Mouse (Mus musculus): Measurements from ENCODE around the gene 1700029P11Rik. TPM values are rescaled to one million over a fixed set of nuclear protein-coding genes. Genes with fewer than 3 reads are reported as not detected.

1700029P11Rik gene
- polyA plus RNA-seq (2012; rRNA removed), result not detected in 2 replicates

DNA sequence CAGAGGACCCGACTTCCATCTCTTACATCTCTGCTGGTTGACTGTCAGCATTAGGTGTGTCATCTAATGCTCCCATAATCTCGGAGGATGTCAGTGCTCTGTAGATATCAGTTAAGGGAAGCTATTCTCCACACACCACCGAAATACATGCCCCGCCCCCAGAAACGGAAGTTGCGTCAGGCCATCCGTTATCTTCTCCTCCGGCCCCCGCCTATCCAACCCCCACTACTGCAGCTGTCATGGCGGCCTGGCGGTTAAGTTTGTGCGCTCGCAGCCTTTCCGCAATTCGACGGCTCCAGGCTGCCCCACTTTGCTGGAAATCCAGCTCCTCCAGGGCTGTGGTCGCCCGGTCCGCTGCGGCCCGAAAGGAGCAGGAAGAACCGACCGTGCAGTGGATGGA, at the start of gene 1700029P11Rik:
Gene 1700029P11Rik, plus strand, starts transcription at position 220 of the 400 bp plus-strand sequence.
- DNase-seq (ENCODE audit: low spot score), result no peak

DNA sequence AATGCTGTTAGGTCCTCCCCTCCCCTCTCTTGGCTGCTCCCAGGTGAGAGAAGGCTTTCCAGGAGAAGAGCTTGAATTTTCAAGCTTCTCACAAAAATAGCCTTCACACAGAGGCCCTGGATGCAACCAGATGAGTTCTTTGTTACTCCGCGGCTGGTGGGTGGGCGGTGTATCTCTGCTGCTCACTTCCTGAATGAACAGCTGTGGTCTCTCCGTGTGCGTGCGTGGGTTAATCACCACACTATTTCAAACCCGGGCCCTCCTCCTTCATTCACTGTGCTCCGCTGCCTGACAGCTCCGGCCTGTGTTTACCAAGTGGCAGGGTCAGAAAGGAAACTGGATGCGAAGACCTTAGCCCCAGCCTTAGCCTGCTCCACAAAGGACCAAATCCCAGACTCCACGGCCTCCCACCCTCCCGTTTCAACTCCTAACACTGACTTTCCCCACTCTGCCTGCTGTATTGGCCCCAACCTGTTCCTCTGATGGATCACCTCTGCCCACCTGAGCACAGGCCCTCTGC, 47.3 kb upstream of the 1700029P11Rik start:
- DNase-seq (ENCODE audit: low spot score), result no peak

DNA sequence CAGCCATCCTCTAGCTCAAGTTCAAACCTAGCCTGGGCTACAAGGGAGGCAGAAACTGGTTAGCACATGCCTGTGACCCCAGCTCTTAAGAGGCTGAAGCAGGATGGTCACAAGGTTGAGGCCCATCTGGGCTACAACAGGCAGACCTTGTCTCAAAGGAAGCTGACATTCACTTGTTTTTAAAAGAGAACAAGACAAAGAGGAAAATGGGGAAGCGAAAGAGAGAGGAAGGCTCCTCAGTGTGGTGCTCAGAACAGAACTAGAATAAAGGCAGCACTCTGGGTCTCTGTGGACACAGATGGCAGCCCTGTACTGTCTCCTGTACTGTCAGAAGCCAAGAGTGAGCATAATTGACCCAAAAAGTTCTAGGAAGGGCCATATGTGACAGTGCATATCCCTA, 46.4 kb upstream of the 1700029P11Rik start:
- DNase-seq (ENCODE audit: low spot score), result no peak

DNA sequence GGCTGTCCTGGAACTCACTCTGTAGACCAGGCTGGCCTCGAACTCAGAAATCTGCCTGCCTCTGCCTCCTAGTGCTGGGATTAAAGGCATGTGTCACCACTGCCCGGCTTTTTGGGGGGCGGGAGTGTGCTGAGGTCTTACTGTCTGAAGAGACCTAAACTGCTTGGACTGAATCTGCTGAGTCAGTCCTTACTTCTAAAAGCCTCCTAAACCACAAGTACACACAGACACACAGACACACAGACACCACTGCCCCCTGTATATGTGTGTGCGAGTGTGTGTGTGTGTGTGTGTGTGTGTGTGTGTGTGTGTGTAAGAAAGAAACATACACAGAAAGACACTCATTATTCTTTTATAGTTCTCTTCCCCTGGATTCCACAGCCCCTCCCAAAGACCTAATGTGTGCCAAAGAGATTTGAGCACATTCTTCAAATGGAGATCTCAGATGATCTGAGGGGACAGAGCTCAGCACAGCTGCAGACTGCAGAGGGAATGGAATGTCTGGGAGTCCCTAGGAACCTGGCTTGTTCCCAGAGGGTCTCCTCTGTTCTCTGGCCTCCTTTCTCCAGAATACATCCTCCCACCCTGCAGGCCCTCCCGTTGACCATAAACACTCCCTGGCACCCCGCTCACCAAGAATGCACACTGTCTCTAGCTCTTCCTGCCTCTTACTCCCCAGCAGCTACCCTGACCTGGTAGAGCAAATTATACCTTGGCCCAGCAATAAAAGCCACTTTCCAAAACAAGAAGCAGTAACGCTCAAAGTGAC, 44.3 kb upstream of the 1700029P11Rik start:
- no peak for DNase-seq (ENCODE audit: low spot score)

DNA sequence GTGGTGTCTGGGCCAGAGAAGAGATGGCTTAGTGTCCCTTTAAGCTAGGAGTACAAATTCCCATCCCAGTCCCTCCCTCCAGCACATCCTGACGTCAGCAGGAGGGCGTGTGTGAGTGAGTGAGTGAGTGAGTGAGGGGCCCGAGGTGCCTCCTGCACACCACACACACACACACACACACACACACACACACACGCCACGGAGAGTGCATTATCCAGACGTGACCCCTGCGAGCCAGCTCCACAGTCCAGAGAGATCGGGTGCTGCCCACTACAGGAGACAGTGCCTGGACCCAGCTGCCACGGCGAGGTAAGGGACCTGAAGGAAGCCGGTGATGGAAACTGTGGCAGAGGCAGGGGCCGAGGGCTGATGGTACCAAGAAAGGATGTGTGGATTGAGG, 43.7 kb upstream of the 1700029P11Rik start, which contains the start of gene Csdc2:
Gene Csdc2, plus strand, starts transcription at position 81 of the 400 bp plus-strand sequence.
- DNase-seq (ENCODE audit: low spot score), result no peak

DNA sequence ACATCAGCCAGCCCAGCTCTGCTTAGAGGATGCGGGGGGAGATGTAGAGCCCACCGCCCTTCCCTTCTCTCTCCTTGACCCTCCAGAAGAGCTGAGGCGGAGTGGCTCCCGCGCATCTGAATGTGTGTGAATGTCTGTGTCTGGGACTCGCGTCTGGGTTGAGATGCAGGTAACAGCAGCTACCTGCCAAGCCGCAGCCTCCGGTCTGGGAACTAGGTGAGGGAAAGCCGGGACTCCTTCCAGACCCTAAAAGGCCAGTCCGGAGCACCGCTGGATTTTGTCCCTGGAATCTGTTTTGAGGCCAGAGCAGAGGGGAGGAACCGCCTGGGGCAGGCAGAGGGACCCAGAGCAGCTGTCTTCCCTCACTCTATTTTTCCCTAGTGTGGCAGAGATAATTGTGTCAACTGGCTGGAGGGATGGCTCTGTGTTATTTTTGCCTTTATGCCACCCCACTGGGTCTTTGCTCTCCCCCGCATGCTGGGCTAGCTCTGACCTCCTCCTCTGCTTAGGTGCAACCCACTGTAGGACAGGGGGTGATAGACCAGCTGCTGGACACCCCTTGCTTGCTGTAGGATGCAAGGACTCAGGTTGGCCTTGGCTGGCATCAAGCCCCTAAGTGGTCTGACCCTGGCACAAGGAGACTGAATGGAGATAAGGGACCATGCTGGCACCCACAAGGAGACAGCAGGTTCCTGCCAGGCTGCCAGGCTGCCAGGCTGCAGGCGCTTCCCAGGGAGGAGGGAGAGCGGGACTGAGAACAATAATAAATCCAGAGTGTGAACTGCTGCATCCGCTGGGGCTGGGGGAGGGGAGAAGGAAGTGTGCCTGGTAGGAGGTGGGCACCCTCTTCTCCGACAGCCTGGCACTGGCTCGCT, 43.0 kb upstream of the 1700029P11Rik start:
- no peak for DNase-seq (ENCODE audit: low spot score)

DNA sequence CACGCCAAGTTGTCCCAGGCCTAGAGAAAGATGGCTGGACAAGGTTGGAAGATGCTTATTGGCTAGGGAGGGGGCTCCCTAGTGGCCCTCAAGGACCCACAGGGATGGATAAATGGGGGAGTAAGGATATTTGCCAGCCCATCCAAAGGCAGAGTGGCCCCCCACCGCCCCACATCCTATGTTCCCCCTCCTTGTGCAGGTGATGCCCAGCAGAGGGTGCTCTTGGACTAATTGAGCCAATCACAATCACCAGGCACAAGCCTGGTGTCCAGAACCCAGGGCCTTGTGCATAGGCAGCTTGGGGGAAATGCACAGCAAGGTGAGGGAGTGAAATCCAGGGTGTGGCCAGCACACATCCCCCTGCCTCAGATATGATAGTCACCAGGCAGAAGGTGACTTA, 42.1 kb upstream of the 1700029P11Rik start:
- no peak for DNase-seq (ENCODE audit: low spot score)

DNA sequence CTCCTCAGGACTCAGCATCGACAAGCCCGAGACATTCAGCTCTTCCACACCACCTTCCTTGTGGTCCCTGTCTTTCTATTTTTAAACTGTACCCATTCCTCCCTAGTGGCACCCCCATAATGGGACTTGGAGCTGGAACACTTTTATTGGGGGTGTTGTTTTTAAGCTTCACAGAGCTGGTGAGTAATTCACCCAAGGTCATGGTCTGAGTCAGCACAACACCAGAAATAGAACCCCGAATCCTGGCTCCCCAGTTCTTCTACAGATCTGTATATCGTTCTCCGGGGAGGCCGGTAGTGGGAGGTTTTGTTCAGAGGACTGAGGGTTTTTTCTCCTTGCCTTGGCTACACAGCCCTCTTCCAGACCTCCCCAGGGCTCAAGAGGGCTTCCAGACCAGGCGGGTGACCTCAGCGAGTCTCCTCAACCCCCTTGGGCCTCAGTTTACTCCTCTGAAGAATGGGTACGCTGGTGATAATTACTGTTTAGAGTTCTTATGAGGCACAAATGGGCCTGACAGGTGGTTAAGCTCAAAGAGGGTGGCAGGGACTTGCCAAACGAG, 41.1 kb upstream of the 1700029P11Rik start:
- no peak for DNase-seq (ENCODE audit: low spot score)

DNA sequence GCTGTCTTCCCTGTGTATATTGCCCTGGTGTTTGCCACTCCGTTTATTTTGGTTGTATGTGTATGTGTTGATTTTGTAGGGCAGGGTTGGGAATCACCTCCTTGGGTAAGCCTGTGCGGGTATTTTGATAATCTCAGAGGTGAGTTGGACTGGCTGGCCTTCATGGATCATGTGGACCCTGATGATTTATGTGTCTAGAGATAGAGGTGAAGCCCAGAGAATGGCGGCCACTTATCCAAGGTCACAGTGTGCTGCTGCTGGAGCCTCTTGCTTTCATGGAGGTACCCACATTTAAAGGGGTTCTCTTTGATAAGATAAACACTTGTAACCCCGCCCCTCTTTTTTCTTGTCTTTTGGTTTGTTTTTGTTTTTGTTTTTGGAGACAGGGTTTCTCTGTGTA, 40.6 kb upstream of the 1700029P11Rik start:
- DNase-seq (ENCODE audit: low spot score), result no peak

DNA sequence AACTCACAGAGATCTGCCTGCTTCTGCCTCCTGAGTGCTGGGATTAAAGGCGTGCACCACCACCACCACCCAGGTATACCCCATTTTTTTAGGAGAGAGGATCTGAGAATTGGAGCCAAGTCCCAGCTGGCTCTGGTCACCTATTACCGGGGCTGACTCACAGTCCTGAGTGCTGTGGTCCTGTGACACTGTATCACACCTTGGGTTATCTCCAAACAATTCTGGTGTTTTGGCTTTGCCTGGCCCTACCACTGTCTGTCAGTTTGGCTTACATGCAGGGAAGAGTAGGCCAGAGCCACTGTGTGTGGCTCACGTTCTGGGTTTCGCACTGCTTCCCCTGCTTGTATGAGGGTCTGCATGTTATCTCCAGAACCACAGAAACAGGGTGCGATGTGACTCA, 40.1 kb upstream of the 1700029P11Rik start:
- no peak for DNase-seq (ENCODE audit: low spot score)

DNA sequence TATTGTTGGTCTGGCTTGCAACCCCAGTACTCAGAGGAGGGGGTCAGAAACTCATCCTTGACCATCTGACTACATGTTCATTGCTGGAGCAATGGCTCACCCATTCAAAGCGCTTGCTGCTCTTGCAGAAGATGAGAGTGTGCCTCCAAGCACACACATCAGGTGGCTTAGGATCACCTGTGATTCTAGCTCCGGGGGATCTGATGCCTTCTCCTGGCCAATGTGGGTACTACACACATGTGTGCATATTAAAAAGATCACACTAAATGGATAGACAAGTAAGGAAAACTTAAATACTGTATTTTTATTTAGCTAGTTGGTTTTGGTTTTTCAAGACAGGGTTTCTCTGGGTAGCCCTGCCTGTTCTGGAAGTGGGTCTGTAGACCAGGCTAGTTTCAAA, 39.3 kb upstream of the 1700029P11Rik start:
- DNase-seq (ENCODE audit: low spot score), result no peak

DNA sequence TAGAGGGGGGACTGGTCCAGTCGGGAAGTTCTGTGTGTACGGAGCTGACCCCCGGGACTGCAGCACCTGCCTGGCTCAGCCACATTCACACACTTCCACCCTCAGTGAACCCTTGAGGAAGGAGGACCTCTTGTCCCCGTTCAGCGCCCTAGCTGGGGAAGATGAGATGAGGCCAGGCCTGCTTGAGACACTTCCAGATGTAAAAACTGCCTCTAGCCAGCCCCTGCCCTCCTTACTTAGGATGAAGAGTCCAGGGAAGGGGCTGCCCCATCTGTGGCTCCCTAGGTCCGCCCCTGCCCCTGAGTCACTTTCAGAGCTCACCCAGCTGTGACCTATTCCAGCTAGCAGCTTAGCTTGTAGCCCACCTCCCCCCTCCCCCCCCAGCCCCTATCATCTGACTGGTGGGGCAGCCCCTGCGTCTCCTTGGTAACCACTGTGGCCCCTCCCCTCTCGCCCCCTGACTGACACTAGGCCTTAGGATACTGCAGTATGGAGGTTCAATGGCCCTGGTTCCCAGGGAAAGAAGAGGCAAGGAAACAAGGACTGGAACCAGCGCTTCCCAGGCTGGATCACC, 37.1 kb upstream of the 1700029P11Rik start:
- no peak for DNase-seq (ENCODE audit: low spot score)

DNA sequence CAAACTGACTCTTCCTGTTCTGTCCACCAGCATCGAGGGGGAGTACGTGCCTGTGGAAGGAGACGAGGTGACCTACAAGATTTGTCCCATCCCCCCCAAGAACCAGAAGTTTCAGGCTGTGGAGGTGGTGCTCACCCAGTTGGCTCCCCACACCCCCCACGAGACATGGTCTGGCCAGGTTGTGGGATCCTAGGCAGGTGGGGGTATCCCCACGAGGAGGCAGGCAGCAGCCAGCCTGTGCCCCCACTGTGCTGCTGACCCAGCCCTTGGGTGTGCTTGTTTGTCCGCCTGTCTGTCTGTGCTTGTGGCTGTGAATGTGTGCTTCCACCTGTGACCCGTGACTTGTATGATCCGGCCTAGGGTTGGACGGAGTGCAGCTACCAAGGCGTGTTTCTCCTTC, 31.3 kb upstream of the 1700029P11Rik start:
- DNase-seq (ENCODE audit: low spot score), result no peak

DNA sequence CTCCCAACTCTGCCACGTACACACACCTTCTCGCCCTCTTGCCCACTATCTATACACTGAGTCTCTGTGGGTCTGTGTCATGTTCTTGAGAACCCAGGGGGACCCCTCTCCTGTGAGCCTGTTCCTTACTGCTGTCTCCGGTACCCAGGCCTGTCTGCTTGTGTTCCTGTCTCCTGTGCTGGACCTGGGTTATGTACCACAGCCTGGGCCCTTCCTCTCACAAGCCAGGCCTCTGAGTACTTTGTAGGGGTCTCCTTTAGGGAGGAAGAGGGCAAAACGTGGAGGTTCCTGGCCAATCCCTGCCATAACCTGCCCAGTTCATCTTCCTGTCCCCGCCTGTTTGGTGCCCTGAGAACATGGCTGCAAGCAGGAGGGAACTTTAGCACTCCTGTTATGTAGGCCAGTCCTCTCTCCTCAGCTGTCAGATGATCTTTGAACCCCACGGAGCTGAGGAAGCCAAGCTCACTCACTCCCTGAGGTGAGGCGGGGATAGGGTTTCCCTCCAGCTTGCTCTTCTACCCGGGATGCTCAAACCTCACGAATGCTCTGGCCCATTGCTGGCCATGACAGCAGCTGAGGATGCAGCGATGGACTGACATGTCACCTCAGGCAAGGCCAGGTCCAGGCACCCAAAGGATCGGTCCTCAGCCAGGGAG, 30.7 kb upstream of the 1700029P11Rik start:
- DNase-seq (ENCODE audit: low spot score), result no peak

DNA sequence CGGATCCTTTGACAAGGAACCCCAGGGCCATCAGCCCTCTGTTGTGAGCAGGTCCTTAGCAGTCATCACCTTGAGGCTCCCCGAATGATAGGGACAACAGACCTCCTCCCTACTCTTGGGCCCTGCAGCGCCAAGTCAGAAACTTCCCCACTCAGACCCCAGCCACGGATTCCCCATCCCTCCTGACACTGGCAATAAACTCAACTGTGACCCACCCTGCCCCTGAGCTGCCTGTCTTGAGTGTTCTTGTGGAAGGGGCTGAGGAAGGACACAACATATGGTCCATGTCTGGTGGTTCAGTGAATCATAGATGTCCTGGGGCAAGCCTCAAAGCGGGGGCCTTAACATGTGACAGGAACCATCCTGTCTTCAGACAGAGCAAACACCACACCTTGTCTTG, 29.6 kb upstream of the 1700029P11Rik start:
- no peak for DNase-seq (ENCODE audit: low spot score)

DNA sequence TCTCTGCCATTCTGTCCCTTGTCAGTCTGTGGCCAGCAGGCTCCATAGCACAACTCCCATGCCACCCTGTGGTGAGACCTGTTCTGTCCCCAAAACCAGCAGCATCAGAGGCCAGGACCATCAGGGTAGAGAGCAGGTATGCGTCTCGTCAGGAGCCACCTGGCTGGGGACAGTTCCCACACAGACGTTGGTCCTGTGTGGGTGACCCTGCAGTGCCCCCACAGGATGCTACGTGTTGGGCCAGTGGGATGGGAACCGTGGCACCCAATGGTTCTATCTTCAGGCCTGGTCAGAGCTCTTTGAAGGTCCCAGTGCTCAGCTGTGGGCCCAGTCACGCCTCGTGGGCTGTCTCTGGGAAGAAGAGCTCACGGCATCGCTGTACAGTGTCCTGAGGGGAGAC, 29.2 kb upstream of the 1700029P11Rik start:
- DNase-seq (ENCODE audit: low spot score), result no peak

DNA sequence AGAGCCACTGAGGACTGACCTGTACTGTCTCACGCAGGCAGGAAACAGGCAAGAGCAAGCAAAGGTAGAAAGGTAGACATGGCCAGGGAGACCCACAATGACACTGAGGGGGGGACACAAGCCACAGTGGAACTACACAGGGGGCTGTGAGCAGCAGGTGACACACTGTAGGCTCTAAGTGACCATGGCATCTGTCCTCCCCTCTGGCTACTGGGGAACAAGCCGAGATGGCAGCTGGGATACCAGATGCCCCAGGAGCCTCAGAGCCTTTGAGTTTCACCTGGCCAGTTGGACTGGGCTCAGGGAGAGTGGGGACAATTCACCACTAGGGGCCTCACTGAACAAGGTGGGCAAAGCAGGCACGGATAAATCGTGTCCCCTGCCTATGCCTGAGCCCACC, 28.0 kb upstream of the 1700029P11Rik start:
- no peak for DNase-seq (ENCODE audit: low spot score)

DNA sequence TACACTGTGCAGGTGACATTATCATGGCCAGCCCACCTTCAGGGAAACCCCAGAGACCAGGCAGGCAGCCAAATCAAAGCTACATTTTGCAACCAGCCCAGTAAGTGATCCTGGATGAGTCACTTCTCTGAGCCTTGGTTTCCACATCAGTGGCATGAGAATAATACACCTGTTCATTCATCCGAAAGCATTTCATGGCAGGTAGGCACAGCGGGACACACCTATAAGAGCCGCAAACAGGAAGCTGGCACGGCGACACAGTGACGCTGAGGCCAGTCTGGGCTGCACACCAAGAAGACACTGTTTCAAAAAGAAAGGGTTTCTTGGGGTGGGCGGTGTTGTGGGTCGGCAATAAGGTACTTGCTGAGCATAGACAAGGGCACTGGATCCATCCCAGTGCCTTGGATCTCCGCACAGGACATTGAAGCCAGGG, 26.2 kb upstream of the 1700029P11Rik start:
- no peak for DNase-seq (ENCODE audit: low spot score)

DNA sequence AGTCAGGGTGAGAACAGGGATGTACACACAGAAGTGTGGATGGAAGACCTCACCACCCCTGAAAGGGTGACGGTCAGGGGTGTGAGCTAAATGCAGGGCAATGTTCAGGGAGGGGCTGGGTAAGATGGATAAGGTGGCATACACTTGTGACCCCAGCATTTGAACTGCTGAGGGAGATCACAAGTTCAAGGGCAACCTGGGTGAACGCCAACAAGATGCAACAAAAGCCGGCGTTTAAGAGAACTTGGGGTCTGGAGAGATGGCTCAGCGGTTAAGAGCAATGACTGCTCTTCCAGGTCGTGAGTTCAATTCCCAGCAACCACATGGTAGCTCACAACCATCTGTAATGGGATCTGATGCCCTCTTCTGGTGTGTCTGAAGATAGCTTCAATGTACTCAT, 25.6 kb upstream of the 1700029P11Rik start:
- no peak for DNase-seq (ENCODE audit: low spot score)

DNA sequence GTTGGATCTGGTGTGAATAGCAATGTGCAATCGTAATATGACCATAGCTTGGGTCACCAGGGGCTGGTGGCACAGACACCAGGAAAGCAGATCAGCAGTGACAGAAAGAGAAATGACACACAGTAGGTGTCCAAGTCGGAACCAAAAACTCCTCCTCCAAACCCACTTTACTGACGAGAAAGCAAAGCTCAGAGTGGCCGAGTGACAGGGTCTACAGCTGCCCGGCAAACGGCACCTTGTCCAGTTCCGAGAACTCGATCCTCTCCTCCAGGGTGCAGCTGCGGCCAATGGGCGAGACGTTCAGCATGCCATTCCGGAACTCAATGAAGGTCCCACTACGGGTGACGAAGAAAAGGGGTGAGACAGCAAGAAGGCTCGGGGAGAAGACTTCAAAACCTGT, 24.9 kb upstream of the 1700029P11Rik start:
- DNase-seq (ENCODE audit: low spot score), result no peak

DNA sequence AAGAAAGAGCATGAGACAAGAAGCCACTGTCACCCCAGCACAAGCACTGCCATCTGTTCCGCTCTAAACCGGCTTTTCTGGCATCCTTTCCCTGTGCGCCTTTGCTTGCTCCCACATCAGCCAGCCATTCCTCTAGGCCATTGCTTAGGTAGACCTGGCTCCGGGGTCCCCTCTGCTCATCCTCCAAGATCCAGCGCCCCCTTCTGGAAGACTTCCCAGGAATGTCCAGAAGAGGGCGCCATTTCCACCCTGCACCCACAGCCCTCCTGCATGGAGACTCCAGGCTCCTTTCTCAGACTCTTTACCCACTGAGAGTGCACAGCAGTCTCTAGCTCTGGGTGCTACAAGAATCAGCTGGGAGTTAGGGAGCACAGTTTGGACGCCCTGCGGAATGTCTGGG, 23.9 kb upstream of the 1700029P11Rik start:
- no peak for DNase-seq (ENCODE audit: low spot score)

Data from urinary bladder, adult 2 months (tissue).